Mouse (Mus musculus) embryonic facial prominence, embryonic 14.5 days (tissue): ENCODE data around the gene Mfap3. TPM values are rescaled to one million over a fixed set of nuclear protein-coding genes. Genes with fewer than 3 reads are reported as not detected.
A peak's percentile ranks its signal among the peaks of the same experiment; 100 is the strongest.

Source experiments
- ATAC-seq: fragments of 200-750 bp; cut with Nextera tagmentation; 2 replicates; pipeline ENCODE4 v1.8.0; 2017; ENCODE audit warnings: low read depth, moderate number of reproducible peaks, moderate TSS enrichment
- DNase-seq: peaks from one replicate; pipeline ENCODE4 v3.0.0-alpha.2; 2015; ENCODE audit warnings: low spot score
- H3K27ac ChIP-seq: fragments of 300-500 bp; sonication (generic); replicated peaks from 2 replicates; pipeline ENCODE4 v1.5.1; 2014; ENCODE audit warnings: low read depth, mild to moderate bottlenecking, low read length, moderate library complexity
- H3K27me3 ChIP-seq: fragments of 300-500 bp; sonication (generic); replicated peaks from 2 replicates; pipeline ENCODE4 v1.6.1; 2014; ENCODE audit warnings: low read length; ENCODE audit not compliant: control insufficient read depth, insufficient read depth
- H3K36me3 ChIP-seq: fragments of 300-500 bp; sonication (generic); 2 replicates; pipeline ENCODE4 v1.6.1; 2014; ENCODE audit warnings: low read length, mixed read lengths; ENCODE audit not compliant: control insufficient read depth, insufficient read depth
- H3K4me1 ChIP-seq: fragments of 300-500 bp; sonication (generic); 2 replicates; pipeline ENCODE4 v1.6.1; 2014; ENCODE audit warnings: antibody characterized with exemption, low read length; ENCODE audit not compliant: control insufficient read depth, insufficient read depth
- H3K4me2 ChIP-seq: fragments of 300-500 bp; sonication (generic); 2 replicates; pipeline ENCODE4 v1.6.1; 2014; ENCODE audit warnings: low read depth, mild to moderate bottlenecking, low read length, moderate library complexity, mixed read lengths
- H3K4me3 ChIP-seq: fragments of 300-500 bp; sonication (generic); 2 replicates; pipeline ENCODE4 v1.5.1; 2014; ENCODE audit warnings: low read depth, mild to moderate bottlenecking, low read length
- H3K9ac ChIP-seq: fragments of 300-500 bp; sonication (generic); 2 replicates; pipeline ENCODE4 v1.6.1; 2014; ENCODE audit warnings: low read depth, mild to moderate bottlenecking, low read length, moderate library complexity, mixed read lengths
- H3K9me3 ChIP-seq: fragments of 300-500 bp; sonication (generic); 2 replicates; pipeline ENCODE4 v1.6.1; 2016; ENCODE audit warnings: low read length; ENCODE audit not compliant: control insufficient read depth
- WGBS: fragments of 180-500 bp; shearing (Covaris S2); extraction: QIAGEN DNeasy Blood & Tissue Kit; methylation state at CpG from one replicate; pipeline ENCODE4 v1.1.7; 2014; 5-methylcytosine and 5-hydroxymethylcytosine counted together
- polyA plus RNA-seq: library from polyadenylated mRNA; unstranded; fragments of >200 nt; fragmentation: Nextera tagmentation; extraction: Ambion mirVana; gene quantifications from 2 replicates; pipeline ENCODE4 v1.2.1, GENCODE M21; 2014

The Mfap3 gene
- polyA plus RNA-seq, 1 experiment from 2014 or later = 41.0 TPM

DNA sequence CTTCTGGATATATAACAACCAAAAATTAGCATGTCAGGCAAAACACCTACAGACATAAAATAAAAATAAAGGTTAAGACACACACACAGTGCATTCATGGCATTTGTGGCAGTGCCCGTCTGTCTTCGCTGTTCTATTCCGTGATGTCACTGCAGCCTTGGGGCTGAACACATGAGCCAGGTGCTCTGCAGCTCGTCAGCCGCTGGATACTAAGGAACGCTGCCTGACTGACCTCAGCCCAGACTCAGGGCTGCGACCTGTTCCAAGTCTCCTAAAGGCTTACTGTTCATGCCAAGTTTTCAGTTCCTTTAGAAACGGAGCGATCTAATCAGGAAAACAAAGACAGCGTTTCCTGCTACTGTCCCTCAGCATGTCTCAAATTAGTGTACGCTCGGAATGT lies 46.1 kb downstream of the Mfap3 start:
- peak; percentile 39 for DNase-seq
- 57% methylated on average over 12 of the region's 12 CpGs for WGBS
- ATAC-seq = no peak
- H3K4me2 ChIP-seq = no peak overlapping the region
- H3K9ac ChIP-seq = no peak overlapping the region
- no peaks in the 10 kb centered on the region for H3K4me1 ChIP-seq
- no peak overlapping the region for H3K27ac ChIP-seq
- H3K9me3 ChIP-seq = peaks cover 5% of the 10 kb centered on the region; the same call in 1 of the 2 replicates
- H3K4me3 ChIP-seq = no peak overlapping the region
- H3K36me3 ChIP-seq = no peaks in the 10 kb centered on the region
- no peaks in the 10 kb centered on the region for H3K27me3 ChIP-seq

DNA sequence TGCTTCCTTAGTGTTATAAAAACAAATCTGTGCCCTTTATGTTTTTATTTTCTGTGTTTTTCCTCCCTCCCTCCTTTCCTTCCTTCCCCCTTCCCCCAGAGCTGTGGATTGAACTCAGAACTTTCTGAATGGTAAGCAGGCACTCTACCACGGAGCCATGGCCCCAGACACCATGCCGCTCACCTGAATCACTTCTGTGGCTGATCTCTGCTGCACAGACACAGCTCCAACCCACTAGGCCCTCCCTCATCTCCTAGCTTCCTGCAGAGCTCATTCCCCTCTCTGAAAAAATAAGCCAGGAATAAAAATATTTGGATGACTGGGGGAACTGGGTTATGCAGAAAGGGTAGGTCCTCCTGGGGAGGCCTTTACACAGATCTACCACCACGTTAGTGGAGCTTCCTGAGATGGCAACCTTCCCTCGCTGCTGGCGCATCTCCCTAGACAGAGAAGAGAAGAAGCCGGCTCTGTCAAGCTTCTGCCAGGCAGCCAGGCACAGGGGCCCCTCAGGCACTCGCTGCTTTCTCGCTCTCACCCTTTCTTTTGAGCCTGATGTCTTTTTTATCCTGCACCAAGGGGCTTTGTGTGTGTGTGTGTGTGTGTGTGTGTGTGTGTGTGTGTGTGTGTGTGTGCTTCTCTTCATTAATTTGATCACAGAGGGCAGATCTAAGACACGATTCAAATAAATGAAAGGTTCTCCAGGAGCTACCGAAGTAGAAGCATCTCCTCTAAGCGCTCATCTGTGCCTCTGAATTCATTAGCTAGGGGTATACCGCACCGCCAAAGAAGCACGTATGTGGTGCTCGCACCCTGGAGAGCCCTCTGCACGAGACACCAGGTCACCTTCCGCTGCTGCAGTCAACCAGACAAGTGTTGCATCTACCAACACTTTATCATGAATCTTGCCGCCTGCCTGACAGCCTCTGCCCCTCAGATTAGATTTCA lies 47.9 kb downstream of the Mfap3 start:
- no peak for DNase-seq
- no peak overlapping the region for H3K4me3 ChIP-seq
- WGBS = 28% methylated on average over 17 of the region's 18 CpGs

GRCm38 (mm10) chr11:57568950-57569490 lies 50.6 kb downstream of the Mfap3 start:
- Histone ChIP-seq H3K27me3 (no peaks in the 10 kb centered on the region), H3K9ac (no peak overlapping the region), H3K4me1 (0 out of 2 replicates have a peak, but pooled peaks cover under 1% of the 10 kb centered on the region), H3K4me2 (no peak overlapping the region), H3K9me3 (peaks cover 11% of the 10 kb centered on the region; the same call in 1 of the 2 replicates), H3K4me3 (no peak overlapping the region), H3K27ac (no peak overlapping the region), H3K36me3 (no peaks in the 10 kb centered on the region)
- ATAC-seq = no peak
- DNase-seq = no peak
- WGBS = 91% methylated on average over 2 of the region's 2 CpGs

More for the DNA sequence above, 47.9 kb downstream of the Mfap3 start:
- ATAC-seq = no peak
- H3K36me3 ChIP-seq = no peaks in the 10 kb centered on the region
- H3K9ac ChIP-seq = no peak overlapping the region
- H3K27ac ChIP-seq = no peak overlapping the region
- peaks cover 11% of the 10 kb centered on the region; the same call in 1 of the 2 replicates for H3K9me3 ChIP-seq
- no peaks in the 10 kb centered on the region for H3K27me3 ChIP-seq
- H3K4me2 ChIP-seq = no peak overlapping the region
- H3K4me1 ChIP-seq = no peaks in the 10 kb centered on the region

DNA sequence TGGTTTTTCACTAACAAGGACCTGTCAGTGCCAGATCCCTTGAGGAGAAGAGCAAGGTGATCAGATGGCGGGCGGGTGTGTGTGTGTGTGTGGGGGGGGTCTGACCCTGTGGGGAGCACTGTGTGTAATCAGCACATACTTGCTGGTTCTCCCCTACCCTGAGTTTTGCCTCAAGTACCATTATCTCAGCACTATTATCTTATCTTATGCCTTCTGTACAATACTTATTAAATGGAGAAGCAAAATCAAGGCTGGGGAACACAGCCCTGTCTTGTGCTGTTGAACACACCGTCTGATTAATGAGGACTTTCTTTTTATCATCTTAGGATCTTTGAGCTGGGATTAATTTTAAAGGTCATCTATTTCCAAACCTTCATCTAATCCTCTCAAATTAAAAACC lies 52.6 kb downstream of the Mfap3 start:
- no peaks in the 10 kb centered on the region for H3K27me3 ChIP-seq
- 83% methylated on average over 3 of the region's 3 CpGs for WGBS
- no peak overlapping the region for H3K27ac ChIP-seq
- H3K4me1 ChIP-seq = 0 out of 2 replicates have a peak, but pooled peaks cover 6% of the 10 kb centered on the region
- no peak for DNase-seq
- H3K9ac ChIP-seq = no peak overlapping the region
- ATAC-seq = no peak
- H3K4me3 ChIP-seq = no peak overlapping the region
- H3K4me2 ChIP-seq = no peak overlapping the region
- no peaks in the 10 kb centered on the region for H3K36me3 ChIP-seq
- peaks cover 11% of the 10 kb centered on the region; the same call in 1 of the 2 replicates for H3K9me3 ChIP-seq

DNA sequence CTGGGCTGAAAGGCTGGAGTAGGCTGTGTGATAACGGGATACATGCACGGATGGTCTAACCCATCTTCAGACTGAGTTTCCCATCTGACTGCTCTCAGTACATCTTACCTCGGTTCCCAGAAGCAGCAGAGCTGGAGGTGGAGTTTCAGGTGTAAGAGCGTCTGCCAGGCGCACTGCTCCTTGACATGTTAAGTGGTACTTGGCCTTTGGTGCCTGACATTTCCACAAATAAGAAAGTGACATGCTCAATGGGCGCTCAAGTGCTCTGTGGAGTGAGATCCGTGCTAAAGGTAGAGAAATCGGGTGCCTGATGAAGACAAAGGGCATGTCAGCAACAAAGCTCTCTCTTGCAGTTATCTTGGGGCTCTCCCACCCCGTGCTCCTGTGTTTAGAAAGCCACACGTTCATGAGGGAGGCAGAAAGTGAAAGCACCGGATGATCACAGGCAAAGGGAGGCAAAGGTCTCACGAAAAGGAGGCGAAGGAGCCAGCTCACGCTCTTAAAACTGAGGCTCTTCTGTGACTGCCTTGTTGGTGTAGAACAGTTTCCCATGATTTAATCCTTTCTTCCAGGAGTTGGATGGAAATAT lies 55.3 kb downstream of the Mfap3 start:
- ATAC-seq = no peak
- H3K4me1 ChIP-seq = 0 out of 2 replicates have a peak, but pooled peaks cover 6% of the 10 kb centered on the region
- DNase-seq = no peak
- H3K27me3 ChIP-seq = no peaks in the 10 kb centered on the region
- H3K36me3 ChIP-seq = no peaks in the 10 kb centered on the region
- H3K27ac ChIP-seq = no peak overlapping the region
- 48% methylated on average over 14 of the region's 14 CpGs for WGBS
- H3K9me3 ChIP-seq = peaks cover 11% of the 10 kb centered on the region; the same call in 1 of the 2 replicates
- H3K9ac ChIP-seq = no peak overlapping the region
- H3K4me3 ChIP-seq = no peak overlapping the region
- H3K4me2 ChIP-seq = no peak overlapping the region

DNA sequence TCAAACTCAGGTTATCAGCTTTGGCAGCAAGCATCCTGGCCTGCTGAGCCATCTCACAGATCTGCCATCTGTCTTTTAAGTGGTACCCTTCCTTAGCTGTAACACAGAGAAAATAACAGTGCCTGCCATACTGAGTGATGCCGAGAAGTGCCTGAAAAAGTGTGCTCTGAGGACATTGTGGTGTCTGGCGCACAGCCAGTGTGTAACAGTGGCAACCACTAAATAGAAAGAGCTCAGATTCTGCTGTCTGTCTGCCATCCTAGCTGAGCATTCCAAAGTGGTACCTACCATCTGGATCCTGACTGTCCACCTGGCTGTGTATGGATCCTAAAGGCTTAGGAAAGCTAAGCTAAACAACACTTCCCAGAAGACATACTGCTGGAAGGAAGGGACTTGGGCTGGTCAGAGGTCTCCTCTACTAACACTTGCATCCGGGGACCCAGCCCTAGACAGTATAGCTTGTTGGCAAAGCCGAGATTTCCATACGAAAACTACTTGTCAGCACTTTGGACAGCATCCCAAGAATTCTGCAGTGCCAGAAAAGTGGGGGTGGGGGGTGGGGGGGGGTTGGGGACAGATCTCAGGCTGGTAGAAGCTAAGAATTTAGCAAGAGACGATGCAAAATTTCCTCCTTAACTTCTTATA lies 58.5 kb downstream of the Mfap3 start:
- no peak overlapping the region for H3K4me3 ChIP-seq
- H3K4me2 ChIP-seq = no peak overlapping the region
- 68% methylated on average over 6 of the region's 6 CpGs for WGBS
- no peaks in the 10 kb centered on the region for H3K36me3 ChIP-seq
- H3K4me1 ChIP-seq = 0 out of 2 replicates have a peak, but pooled peaks cover 6% of the 10 kb centered on the region
- DNase-seq (no peak), ATAC-seq (no peak)
- H3K9me3 ChIP-seq = no peaks in the 10 kb centered on the region
- no peaks in the 10 kb centered on the region for H3K27me3 ChIP-seq
- H3K9ac ChIP-seq = no peak overlapping the region
- no peak overlapping the region for H3K27ac ChIP-seq

GRCm38 (mm10) chr11:57582818-57583635 lies 64.6 kb downstream of the Mfap3 start:
- no peak for ATAC-seq
- WGBS = 32% methylated on average over 10 of the region's 10 CpGs

More at GRCm38 (mm10) chr11:57582818-57583635, 64.6 kb downstream of the Mfap3 start:
- peak; percentile 23 for DNase-seq
- H3K4me1 ChIP-seq = no peaks in the 10 kb centered on the region
- H3K27ac ChIP-seq = no peak overlapping the region
- H3K4me2 ChIP-seq = no peak overlapping the region
- no peak overlapping the region for H3K4me3 ChIP-seq
- no peaks in the 10 kb centered on the region for H3K27me3 ChIP-seq
- no peak overlapping the region for H3K9ac ChIP-seq
- no peaks in the 10 kb centered on the region for H3K9me3 ChIP-seq
- no peaks in the 10 kb centered on the region for H3K36me3 ChIP-seq
